Mouse (Mus musculus) retina, embryonic 14.5 days (tissue): ENCODE measurements around the gene Tsc2.
"Not testable (repeated sequence)": the region's sequence is repeated elsewhere in the genome, so short reads cannot be mapped to it uniquely, and the experiment has no call there.

ENCODE experiments used
- DNase-seq: peaks from one replicate; pipeline ENCODE4 v3.0.0-alpha.2; 2015; ENCODE audit warnings: low spot score

Gene Tsc2

DNA sequence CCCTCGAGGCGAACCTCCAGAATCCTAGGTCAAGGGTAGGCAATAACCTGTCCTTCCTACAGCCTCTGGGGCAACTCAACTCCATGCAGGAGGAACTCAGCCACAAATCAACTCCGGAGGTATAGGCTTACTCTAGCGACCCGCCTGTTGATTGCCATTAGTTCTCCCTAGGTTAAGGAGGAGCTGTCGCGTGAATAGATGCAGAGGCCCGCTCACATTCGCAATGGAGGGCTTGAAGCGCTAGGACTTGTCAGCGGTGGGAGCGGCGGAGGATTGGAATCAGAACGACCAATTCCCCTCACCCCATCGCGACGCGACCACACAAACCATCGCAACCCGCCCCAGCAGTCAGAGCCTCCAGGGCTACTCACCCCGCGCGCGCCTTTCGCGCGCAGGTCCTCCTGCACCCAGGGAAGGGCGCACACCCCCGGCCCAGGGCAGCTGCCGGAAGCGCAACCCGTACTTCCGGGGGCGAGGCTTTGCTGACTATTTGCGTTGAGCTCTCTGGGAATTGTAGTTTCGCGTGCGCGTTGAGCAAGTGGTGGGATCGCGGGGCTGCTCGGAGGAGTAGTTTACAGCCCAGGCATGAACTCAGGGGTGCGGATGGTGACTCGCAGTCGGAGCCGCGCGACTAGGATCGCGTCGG, at the start of gene Tsc2, which contains the start of gene Nthl1:
TSS of gene Tsc2 (minus strand) at position 464 of the 646 bp plus-strand sequence.
TSS of gene Nthl1 (plus strand) at position 514 of the 646 bp plus-strand sequence.
- DNase-seq = peak; percentile 90

- DNase-seq = no peak
These were observed 45.2 kb upstream of the Tsc2 start for GRCm38 (mm10) chr17:24677500-24678080.

DNA sequence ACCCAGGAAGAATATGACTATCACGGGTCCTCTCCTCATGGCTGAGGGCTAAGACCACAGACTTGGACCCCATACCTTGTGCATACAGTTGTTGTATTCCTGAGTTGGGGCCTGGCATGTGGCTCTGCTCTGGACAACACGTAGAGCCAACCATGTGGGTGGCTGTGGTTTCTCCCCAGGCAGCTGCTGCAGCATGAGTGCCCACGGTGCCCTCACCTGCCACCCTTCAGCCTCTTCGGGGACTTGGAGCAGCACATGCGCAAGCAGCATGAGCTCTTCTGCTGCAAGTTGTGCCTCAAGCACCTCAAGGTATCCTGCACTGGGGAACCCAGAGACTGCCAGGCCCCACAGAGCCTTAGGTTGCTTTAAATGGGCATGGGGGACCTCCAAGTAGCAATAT, 44.4 kb upstream of the Tsc2 start:
- no peak for DNase-seq

- peak; percentile 86 for DNase-seq
These were observed 43.8 kb upstream of the Tsc2 start for GRCm38 (mm10) chr17:24676187-24676586.

DNA sequence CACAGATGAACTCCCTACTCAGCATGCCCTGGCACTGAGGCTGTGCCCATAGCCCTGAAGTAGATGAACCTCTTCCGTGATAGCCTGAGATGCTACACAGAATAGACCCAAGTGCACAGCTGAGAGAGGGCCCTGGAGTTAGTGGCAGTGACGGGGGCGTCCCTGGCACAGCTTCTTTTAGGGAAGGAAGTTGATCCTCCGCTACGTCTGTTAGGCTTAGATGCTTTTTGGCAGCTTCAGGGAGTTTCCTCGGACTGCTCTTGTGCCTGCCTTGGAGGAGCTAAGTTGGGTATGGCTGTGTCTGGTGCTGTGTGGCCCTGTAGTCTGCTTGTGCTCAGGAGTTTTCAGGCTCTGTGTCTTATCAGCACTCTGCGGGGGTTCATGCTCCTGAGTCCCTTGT, 41.8 kb upstream of the Tsc2 start:
- no peak for DNase-seq

GRCm38 (mm10) chr17:24672141-24672540, 39.7 kb upstream of the Tsc2 start:
- no peak for DNase-seq

DNA sequence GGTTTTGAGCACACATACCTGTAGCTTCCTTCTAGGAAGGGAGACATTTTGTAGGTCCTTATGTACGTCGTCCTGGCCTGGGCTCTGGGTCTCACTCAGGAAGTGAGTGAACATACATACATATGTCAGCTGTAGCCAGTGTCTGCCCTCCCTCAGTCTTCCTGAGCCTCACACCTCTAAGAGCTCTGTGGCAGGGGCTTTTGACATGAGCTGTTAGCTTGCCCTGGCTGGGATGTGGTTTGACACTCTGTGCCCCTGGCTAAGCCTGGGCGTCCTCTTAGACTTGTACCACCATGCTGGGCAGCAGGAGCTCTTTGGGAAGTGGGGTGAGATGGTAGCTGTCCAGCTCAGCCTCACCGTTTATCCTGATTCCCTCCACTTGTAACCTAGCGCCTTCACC, 38.9 kb upstream of the Tsc2 start:
- DNase-seq = no peak

DNA sequence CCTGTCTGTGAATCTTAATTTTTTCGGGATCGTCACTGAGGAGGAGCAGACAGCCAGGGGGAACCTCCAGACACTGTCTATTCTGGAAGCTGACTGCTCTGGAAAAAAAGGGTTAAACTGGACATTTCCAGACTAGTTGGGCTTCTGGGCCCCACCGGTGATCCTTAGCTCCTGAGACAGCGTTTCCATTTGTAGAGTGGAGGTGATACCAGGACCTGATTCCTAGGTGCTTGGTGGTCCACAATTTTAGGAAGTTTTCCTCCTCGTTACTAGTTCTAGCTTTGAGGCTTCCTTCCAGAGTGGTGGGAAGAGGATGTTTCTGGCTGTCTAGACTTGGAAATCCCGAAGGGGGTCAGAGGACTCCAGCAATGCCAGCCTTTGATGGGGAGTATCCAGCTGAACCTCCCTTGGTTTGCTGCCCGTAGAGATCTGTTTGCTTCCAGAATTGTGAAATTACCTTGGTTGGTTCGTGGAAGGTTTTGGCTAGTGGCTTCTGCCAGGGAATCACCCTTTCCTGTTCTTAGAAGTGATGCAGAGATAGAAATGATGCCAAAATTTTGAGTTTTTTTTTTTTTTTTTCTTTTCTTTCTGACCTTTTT, 37.9 kb upstream of the Tsc2 start:
- peak; percentile 25 for DNase-seq

DNA sequence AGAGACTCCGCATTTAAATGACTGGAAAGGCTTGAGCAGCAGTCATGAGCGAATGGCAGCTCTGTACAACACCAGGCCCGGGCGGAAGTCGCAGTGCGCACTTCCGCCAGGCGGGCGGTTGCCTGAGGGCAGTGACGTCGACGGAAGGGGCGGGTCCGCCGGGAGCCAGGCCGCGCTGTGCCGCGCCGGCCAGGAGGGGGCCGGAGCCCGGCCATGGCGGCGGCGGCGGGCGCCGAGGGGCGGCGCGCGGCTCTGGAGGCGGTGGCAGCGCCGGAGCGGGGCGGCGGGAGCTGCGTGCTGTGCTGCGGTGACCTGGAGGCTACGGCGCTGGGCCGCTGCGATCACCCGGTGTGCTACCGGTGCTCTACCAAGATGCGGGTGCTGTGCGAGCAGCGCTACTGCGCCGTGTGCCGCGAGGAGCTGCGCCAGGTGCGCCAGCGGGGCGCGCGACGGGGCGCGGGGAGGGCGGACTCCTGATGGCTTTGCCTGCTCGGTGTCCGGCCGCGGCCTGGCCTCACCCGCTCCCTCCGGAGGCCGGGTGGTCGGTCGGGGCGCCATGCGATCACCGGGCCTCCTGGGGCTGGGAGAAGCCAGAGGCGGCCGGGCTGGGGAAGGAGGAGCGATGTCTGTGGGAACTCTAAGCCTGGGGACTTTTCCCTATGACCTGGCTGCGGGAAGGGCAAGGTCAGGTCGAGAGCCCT, 37.3 kb upstream of the Tsc2 start, which contains the start of gene Zfp598:
TSS of gene Zfp598 (plus strand) at position 143 of the 701 bp plus-strand sequence.
- DNase-seq = peak; percentile 95

DNA sequence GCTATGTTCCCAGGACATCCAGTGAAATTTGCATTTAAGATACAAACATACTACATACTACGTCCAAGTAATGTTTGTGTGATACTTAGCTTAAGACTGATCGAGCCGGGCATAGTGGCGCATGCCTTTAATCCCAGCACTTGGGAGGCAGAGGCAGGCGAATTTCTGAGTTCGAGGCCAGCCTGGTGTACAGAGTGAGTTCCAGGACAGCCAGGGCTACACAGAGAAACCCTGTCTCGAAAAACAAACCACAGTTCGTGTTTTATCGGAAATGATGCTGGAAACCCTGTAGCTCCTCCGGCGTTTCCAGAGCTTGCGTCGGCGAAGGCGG, 36.7 kb upstream of the Tsc2 start:
- not testable (repeated sequence) for DNase-seq

DNA sequence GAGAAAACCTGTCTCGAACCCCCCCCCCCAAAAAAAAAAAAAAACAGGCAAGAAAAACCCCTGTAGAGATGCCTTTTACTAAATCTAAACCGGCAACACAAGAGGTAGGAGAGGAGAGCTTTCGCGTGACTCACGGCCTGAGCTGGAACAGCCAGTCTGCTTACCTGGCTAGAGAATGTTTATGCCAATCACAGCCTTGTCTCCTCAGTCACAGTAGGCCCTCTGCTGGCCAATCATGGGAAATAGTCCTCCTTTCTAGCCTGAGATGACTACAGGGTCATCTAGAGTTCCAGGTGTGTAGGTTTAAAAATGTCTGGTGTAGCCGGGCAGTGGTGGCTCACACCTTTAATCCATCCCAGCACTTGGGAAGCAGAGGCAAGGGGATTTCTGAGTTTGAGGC, 35.0 kb upstream of the Tsc2 start:
- DNase-seq = peak; percentile 76

- DNase-seq = not testable (repeated sequence)
These were observed 34.6 kb upstream of the Tsc2 start for GRCm38 (mm10) chr17:24667011-24667410.

DNA sequence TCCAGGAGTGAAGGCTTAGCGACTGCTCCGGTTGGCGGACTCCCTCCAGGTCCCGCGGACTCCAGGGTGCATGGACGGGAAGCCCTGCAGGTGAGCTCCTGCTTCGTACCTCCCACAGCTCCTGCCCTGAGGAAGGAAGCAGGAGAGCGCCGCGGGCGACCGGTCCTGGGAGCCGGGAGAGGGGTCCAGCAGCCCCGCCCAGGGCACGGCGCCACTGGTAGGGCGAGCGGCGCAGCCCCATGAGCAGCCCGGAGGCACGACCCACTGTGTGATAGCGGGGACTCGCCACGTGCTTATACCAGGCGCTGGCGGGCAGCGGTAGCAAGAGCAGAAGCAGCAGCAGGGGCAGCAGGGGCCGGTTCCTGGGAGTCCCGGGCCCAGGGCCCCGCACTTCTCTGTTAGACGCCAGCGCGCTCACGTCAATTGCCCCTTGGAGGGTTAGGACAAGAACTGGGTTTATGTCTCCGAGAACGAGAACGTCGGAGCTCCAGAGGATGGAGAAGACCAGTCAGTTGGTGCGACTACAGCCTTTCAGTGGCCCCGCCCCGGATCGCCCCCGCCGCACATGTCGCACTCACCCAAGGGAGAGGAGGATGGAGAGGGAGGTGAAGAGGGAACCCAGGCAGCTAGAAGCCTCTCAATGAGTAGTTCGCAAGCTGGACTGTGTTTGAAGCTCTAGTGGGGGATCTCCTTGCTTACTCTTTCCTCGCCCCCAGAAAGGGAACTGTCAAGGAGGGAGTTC, 25.8 kb upstream of the Tsc2 start, which contains the start of gene Npw:
TSS of gene Npw (minus strand) at position 441 of the 742 bp plus-strand sequence.
- peak; percentile 49 for DNase-seq

GRCm38 (mm10) chr17:24654969-24655368, 22.5 kb upstream of the Tsc2 start:
- no peak for DNase-seq

DNA sequence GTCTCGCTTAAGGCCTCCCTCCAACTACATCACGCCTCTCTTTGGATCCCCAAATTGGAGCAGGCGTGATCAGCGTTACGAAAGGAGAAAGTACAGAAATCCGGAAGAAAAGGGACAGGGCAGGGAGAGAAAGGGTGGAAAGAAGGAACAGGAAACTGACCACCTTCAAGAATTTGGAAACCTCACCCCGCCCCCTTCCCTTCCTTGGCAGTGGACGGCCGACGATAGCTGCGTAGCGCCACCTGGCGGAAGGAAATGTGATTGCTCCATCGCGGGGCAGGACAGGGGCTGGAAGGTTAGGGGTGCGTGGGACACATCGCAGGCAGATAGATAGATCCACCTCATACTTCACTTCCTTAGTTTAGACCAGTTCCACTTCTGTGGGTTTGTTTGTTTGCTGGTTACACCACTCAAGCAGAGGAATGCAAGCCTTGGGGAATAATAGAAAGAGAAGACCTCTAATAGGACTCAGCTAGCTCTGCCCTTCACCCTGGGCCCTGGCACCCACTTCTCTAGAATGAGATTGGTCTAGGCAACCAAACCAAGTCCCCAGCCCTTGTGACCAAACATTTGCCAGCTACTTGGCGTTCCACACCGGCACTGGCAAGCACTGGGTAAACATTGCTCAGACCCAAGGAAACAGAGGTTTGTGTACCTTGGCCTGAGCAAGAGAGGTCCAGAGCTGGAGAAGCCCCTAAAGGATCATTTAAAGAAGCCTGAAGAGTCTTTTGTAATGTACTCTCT, 21.7 kb upstream of the Tsc2 start:
- no peak for DNase-seq

GRCm38 (mm10) chr17:24651835-24652234, 19.4 kb upstream of the Tsc2 start:
- no peak for DNase-seq

- DNase-seq = no peak
These were observed 18.3 kb upstream of the Tsc2 start for GRCm38 (mm10) chr17:24650766-24651165.

DNA sequence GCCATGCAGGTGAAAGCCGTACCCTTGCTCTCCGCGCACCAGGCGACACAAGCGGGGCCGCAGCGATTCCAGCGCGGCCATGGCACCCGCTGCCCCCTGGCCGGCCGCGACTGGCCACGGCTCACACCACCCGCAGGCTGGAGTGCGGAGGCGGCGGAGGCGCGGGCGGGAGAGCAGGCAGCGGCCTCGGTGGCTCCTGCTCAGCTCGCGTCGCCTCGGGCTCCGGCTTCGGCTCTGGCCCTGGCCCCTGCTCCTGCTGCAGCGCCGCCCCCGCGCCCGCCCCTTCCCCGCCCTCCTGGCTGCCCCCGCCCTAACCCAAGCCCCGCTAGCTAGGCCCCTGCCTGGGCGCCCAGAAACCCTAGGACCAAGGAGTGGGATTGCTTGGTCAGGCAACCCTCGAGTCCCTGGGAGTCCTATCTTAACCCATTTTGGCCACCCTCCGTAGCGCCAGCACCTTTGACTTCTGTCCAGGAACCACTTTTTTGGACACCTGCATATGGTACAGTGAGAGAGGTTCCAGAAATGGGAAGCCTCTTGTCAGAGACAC, 17.7 kb upstream of the Tsc2 start, which contains the start of gene Slc9a3r2:
TSS of gene Slc9a3r2 (minus strand) at position 258 of the 547 bp plus-strand sequence.
- peak; percentile 67 for DNase-seq

GRCm38 (mm10) chr17:24649581-24650069, 17.2 kb upstream of the Tsc2 start:
- DNase-seq = peak; percentile 46

DNA sequence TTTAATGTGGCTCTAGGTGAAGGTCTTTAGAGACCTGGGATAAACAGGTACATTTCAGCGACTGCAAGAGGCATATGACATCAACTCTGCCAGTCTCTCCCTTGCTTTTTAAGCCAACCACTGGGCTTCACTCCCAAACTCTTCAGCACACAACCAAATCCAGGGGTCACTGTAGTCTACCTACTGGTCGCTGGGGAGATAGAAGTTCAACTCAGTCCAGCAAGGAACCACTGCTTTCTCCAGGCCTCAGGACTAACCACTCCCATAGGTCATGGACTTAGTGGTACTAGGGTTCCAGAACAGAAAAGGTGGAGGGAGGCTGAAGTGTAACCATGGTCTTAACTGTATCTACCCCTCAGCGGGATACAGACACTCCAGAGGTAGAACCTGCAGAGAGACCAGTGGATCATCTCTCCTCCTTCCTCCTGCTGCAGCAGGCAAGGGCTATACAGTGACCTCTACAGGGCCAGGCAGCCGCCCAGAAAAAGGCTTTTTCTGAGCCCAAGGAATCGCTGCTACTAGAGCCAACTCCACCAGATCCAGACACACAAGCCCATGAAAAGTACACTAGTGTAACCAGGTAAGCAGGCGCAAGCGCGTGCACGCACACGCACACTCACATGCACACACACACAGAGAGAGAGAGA, 16.4 kb upstream of the Tsc2 start:
- DNase-seq = no peak
